Mouse (Mus musculus) adrenal gland, postnatal 4 days (tissue): ENCODE results near the gene Ostm1. TPM values are rescaled to one million over a fixed set of nuclear protein-coding genes. Genes with fewer than 3 reads are reported as not detected.

ENCODE experiments used
- DNase-seq, 2 experiments: peaks; one replicate each; pipeline ENCODE4 v3.0.0; 2021 to 2022; ENCODE audit warnings: low spot score in 2 of 2, mixed read lengths in 2 of 2
- total RNA-seq, 2 experiments: library from RNA; stranded (reverse); gene quantifications; 2 replicates each; pipeline ENCODE4 v1.2.3; 2021

The Ostm1 gene
- total RNA-seq, 2 experiments from 2014 or later, result 24.8 to 27.3 TPM

GRCm38 (mm10) chr10:42723275-42724232 lies 139.9 kb downstream of the Ostm1 start:
- no peak for DNase-seq

GRCm38 (mm10) chr10:42729607-42730006 lies 146.0 kb downstream of the Ostm1 start:
- DNase-seq, result no peak

DNA sequence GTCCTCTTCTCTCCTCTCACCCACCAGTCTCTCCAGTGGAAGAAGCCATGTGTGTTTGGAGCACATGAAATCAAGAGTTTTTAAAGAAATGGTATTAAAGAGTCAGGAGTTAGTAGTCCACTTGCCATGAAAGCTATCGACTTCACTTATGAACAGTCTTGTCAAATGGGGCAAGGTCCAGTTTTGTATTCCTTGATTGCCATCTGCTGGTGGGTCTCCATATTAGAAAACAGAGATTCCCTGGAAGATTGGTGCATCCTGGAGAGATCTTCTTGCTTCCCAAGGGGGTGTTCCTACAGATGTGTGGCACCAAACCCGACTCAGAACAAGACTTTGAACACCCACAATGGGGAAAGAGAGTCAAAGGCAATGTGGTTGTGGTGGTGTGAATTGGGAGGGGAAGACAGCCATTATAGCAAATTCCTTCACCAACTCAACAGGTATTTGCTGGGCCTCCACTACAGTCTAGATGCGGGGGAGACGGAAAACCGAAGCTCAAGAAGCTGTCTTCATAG lies 151.0 kb downstream of the Ostm1 start:
- no peak for DNase-seq

DNA sequence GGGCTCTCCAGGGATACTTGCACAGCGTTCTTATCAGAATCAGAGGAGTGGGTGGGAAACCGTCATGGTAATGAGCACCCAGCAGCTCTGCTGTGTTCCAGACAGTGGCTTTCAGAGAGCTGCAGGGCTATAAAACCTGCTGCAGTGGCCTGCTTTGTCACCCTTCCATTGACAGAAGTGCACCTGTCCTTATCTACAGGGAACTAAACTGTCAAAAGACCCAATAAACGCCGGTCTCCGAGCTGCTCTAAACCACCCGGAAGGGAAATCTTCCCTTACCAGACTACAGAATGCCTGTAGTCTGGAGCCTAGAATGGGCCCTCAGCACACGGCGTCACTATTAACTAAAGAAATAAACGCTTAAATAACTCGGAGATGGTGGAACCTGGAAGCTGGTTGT lies 168.2 kb downstream of the Ostm1 start:
- DNase-seq, result no peak

Other genes starting within 250 kb of the Ostm1 start
- 10 to 100 TPM; 11.4 to 11.8 TPM for gene Afg1l, start 105.3 kb upstream of the Ostm1 start, total RNA-seq
- gene Snx3, start 81.8 kb upstream of the Ostm1 start, total RNA-seq, result 100 to 1,000 TPM; 166 to 175 TPM
- not detected for gene Nr2e1, start 190 bp upstream of the Ostm1 start, total RNA-seq
- gene Sec63, start 177.7 kb downstream of the Ostm1 start, total RNA-seq, result 10 to 100 TPM; 57.4 to 60.0 TPM